Mouse (Mus musculus): Measurements from ENCODE around the gene Dip2a. TPM values are rescaled to one million over a fixed set of nuclear protein-coding genes. Genes with fewer than 3 reads are reported as not detected.

Dip2a gene
- polyA plus RNA-seq, 1 experiment from 2014 or later, result 4.0 TPM

DNA sequence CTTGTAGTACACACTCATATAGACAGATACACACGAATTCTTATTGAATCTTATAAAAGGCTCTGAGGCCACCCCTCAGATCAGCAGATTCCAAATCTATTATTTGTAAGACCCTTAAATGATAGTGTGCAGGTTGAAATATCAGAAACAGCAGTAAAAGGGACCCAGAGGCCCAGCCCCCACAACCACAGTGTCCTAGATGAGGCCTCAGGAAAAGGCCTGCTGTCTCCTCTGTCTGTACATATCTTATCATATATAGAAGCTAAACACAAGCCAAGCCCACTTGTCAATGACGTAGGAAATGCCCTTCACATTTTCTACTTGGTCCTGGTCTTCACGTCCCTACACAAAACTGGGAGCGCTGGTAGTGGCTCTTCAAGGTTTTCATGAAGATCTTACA, 16.0 kb downstream of the Dip2a start:
- no peak for TF ChIP-seq EP300 (optimal IDR thresholded peaks at IDR 0.05)
- no peak for TF ChIP-seq CTCF (IDR thresholded peaks at IDR 0.05; ENCODE audit: low read depth)
- no peak for DNase-seq (ENCODE audit: low spot score)
- WGBS, result 76% methylated on average over 4 of the region's 4 CpGs
- Histone ChIP-seq H3K4me1 (replicated peaks; ENCODE audit: control insufficient read depth, insufficient read depth) (no peaks in the 10 kb centered on the region), H3K36me3 (ENCODE audit: control insufficient read depth, insufficient read depth, low read length) (no peaks in the 10 kb centered on the region; the same call in 1 of the 2 replicates), H3K27me3 (ENCODE audit: control insufficient read depth, insufficient read depth, low read length) (no peaks in the 10 kb centered on the region), H3K27ac (replicated peaks) (peak overlapping the region; percentile 13; the same call in 1 of the 2 replicates), H3K4me3 (ENCODE audit: low read depth, low read length) (no peak overlapping the region), H3K9me3 (ENCODE audit: control insufficient read depth, low read length) (no peaks in the 10 kb centered on the region), H3K4me2 (replicated peaks; ENCODE audit: low read depth) (no peak overlapping the region), H3K9ac (ENCODE audit: low read length) (no peak overlapping the region)
- no peak for ATAC-seq (ENCODE audit: low FRiP score, low TSS enrichment)

GRCm38 (mm10) chr10:76328574-76328973, 16.5 kb downstream of the Dip2a start:
- no peak for ATAC-seq (ENCODE audit: low FRiP score, low TSS enrichment)
- TF ChIP-seq CTCF (IDR thresholded peaks at IDR 0.05; ENCODE audit: low read depth) (no peak), EP300 (optimal IDR thresholded peaks at IDR 0.05) (no peak)
- peak overlapping the region; percentile 0; the same call in 1 of the 2 replicates for H3K27ac ChIP-seq (replicated peaks)
- no peaks in the 10 kb centered on the region; the same call in 1 of the 2 replicates for H3K36me3 ChIP-seq (ENCODE audit: control insufficient read depth, insufficient read depth, low read length)
- no peak overlapping the region for H3K4me2 ChIP-seq (replicated peaks; ENCODE audit: low read depth)
- no peak overlapping the region for H3K4me3 ChIP-seq (ENCODE audit: low read depth, low read length)
- WGBS, result 71% methylated on average over 3 of the region's 3 CpGs
- H3K9ac ChIP-seq (ENCODE audit: low read length), result no peak overlapping the region
- H3K9me3 ChIP-seq (ENCODE audit: control insufficient read depth, low read length), result no peaks in the 10 kb centered on the region
- no peak for DNase-seq (ENCODE audit: low spot score)
- no peaks in the 10 kb centered on the region for H3K27me3 ChIP-seq (ENCODE audit: control insufficient read depth, insufficient read depth, low read length)
- H3K4me1 ChIP-seq (replicated peaks; ENCODE audit: control insufficient read depth, insufficient read depth), result no peaks in the 10 kb centered on the region

DNA sequence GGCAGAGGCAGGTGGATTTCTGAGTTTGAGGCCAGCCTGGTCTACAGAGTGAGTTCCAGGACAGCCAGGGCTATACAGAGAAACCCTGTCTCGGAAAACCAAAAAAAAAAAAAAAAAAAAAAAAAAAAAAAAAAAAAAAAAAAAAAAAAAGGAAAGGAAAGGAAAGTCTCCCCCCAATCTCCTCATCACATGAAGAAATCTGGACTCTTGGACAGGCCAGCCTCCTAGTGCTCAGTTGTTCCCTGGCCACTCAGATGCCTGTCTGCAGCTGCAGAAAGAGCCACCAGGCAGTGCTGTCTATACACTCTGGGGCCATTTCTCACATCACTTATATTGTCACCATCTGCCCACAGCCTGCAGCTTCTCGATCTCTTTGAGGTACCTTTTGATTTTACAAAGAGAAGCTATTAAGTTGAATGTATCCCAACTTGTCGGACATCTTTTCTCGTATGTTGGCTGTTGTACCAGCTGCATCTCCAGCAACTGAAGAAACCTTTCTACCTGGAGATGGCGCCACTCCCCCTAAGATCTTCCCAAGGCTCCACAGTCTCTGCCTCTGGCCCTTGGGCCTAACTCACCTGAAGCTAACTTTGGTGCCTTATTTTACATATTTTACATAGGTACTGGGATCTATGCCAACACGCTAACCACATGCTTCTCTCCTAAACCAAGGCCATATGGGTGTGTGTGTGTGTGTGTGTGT, 18.6 kb downstream of the Dip2a start:
- Histone ChIP-seq H3K27ac (replicated peaks) (no peak overlapping the region), H3K36me3 (ENCODE audit: control insufficient read depth, insufficient read depth, low read length) (no peaks in the 10 kb centered on the region; the same call in 1 of the 2 replicates), H3K4me3 (ENCODE audit: low read depth, low read length) (no peak overlapping the region), H3K4me1 (replicated peaks; ENCODE audit: control insufficient read depth, insufficient read depth) (no peaks in the 10 kb centered on the region), H3K27me3 (ENCODE audit: control insufficient read depth, insufficient read depth, low read length) (no peaks in the 10 kb centered on the region), H3K9me3 (ENCODE audit: control insufficient read depth, low read length) (no peaks in the 10 kb centered on the region), H3K4me2 (replicated peaks; ENCODE audit: low read depth) (no peak overlapping the region), H3K9ac (ENCODE audit: low read length) (no peak overlapping the region)
- ATAC-seq (ENCODE audit: low FRiP score, low TSS enrichment) (no peak), DNase-seq (ENCODE audit: low spot score) (peak; percentile 70)
- 70% methylated on average over 6 of the region's 6 CpGs for WGBS
- TF ChIP-seq EP300 (optimal IDR thresholded peaks at IDR 0.05) (no peak), CTCF (IDR thresholded peaks at IDR 0.05; ENCODE audit: low read depth) (peak; percentile 76)

DNA sequence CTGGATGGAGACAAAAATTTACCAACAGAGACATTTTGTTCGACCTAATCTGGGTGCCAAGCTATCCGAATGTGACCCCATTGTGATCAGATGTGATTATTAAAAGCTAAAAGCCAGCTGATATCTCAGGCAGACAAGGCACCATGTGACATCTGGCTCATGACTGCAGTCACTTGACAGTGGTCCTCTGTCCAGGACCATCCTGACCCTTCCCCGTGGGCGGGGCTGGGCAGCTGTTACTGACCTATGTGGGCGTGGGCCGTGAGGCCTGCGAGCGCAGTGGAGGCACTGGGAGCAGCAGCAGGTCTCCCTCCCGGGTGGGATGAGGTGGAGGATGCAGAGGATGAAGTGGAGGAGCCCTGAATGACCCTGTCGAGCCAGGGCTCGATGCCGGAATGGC, 27.5 kb downstream of the Dip2a start:
- Histone ChIP-seq H3K36me3 (ENCODE audit: control insufficient read depth, insufficient read depth, low read length) (peaks cover 17% of the 10 kb centered on the region), H3K27me3 (ENCODE audit: control insufficient read depth, insufficient read depth, low read length) (no peaks in the 10 kb centered on the region), H3K4me2 (replicated peaks; ENCODE audit: low read depth) (no peak overlapping the region), H3K4me3 (ENCODE audit: low read depth, low read length) (no peak overlapping the region), H3K9ac (ENCODE audit: low read length) (no peak overlapping the region), H3K4me1 (replicated peaks; ENCODE audit: control insufficient read depth, insufficient read depth) (no peaks in the 10 kb centered on the region), H3K27ac (replicated peaks) (no peak overlapping the region), H3K9me3 (ENCODE audit: control insufficient read depth, low read length) (no peaks in the 10 kb centered on the region)
- ATAC-seq (ENCODE audit: low FRiP score, low TSS enrichment) (no peak), DNase-seq (ENCODE audit: low spot score) (no peak)
- 81% methylated on average over 12 of the region's 12 CpGs for WGBS
- no peak for TF ChIP-seq EP300 (optimal IDR thresholded peaks at IDR 0.05)
- TF ChIP-seq CTCF (IDR thresholded peaks at IDR 0.05; ENCODE audit: low read depth), result no peak

DNA sequence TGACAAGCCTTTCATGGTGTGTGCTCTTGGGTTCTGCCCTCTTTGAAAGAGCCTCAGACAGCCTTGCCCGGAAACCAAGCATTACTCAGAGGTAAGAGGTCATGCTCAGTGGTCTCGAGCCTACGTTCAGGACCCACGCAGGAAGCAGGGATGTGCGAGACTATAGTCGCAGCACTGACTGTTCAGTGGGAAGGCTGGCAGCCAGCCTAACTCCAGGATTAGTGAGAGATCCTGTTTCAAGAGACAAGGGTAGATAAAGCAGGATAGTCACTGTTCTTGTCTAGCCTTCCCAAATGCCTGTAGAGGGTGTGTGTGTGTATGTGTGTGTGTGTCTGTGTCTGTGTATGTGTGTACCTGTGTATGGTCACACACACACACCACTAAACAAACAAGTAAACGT, 28.9 kb downstream of the Dip2a start:
- TF ChIP-seq CTCF (IDR thresholded peaks at IDR 0.05; ENCODE audit: low read depth), result no peak
- TF ChIP-seq EP300 (optimal IDR thresholded peaks at IDR 0.05), result no peak
- H3K4me1 ChIP-seq (replicated peaks; ENCODE audit: control insufficient read depth, insufficient read depth), result no peaks in the 10 kb centered on the region
- H3K9me3 ChIP-seq (ENCODE audit: control insufficient read depth, low read length), result no peaks in the 10 kb centered on the region
- DNase-seq (ENCODE audit: low spot score) (no peak), ATAC-seq (ENCODE audit: low FRiP score, low TSS enrichment) (no peak)
- no peak overlapping the region for H3K9ac ChIP-seq (ENCODE audit: low read length)
- no peak overlapping the region for H3K4me3 ChIP-seq (ENCODE audit: low read depth, low read length)
- H3K27me3 ChIP-seq (ENCODE audit: control insufficient read depth, insufficient read depth, low read length), result no peaks in the 10 kb centered on the region
- H3K27ac ChIP-seq (replicated peaks), result no peak overlapping the region
- no peak overlapping the region for H3K4me2 ChIP-seq (replicated peaks; ENCODE audit: low read depth)
- H3K36me3 ChIP-seq (ENCODE audit: control insufficient read depth, insufficient read depth, low read length), result peaks cover 18% of the 10 kb centered on the region
- WGBS, result 67% methylated on average over 7 of the region's 7 CpGs

GRCm38 (mm10) chr10:76306738-76307137, 38.4 kb downstream of the Dip2a start:
- Histone ChIP-seq H3K27ac (replicated peaks) (no peak overlapping the region), H3K4me2 (replicated peaks; ENCODE audit: low read depth) (no peak overlapping the region), H3K9me3 (ENCODE audit: control insufficient read depth, low read length) (no peaks in the 10 kb centered on the region), H3K9ac (ENCODE audit: low read length) (no peak overlapping the region), H3K4me1 (replicated peaks; ENCODE audit: control insufficient read depth, insufficient read depth) (no peaks in the 10 kb centered on the region), H3K4me3 (ENCODE audit: low read depth, low read length) (no peak overlapping the region), H3K36me3 (ENCODE audit: control insufficient read depth, insufficient read depth, low read length) (peaks cover 3% of the 10 kb centered on the region; the same call in 1 of the 2 replicates), H3K27me3 (ENCODE audit: control insufficient read depth, insufficient read depth, low read length) (no peaks in the 10 kb centered on the region)
- no peak for DNase-seq (ENCODE audit: low spot score)
- WGBS, result 83% methylated on average over 9 of the region's 9 CpGs
- TF ChIP-seq EP300 (optimal IDR thresholded peaks at IDR 0.05) (no peak), CTCF (IDR thresholded peaks at IDR 0.05; ENCODE audit: low read depth) (no peak)
- no peak for ATAC-seq (ENCODE audit: low FRiP score, low TSS enrichment)
